Mouse (Mus musculus) frontal cortex, postnatal 10 days (tissue): ENCODE data around the gene 1700025C18Rik.

Source experiments
- DNase-seq, 2 experiments: peaks; one replicate each; pipeline ENCODE4 v3.0.0; 2022; ENCODE audit warnings: low spot score in 2 of 2, mixed read lengths in 1 of 2

The 1700025C18Rik gene

DNA sequence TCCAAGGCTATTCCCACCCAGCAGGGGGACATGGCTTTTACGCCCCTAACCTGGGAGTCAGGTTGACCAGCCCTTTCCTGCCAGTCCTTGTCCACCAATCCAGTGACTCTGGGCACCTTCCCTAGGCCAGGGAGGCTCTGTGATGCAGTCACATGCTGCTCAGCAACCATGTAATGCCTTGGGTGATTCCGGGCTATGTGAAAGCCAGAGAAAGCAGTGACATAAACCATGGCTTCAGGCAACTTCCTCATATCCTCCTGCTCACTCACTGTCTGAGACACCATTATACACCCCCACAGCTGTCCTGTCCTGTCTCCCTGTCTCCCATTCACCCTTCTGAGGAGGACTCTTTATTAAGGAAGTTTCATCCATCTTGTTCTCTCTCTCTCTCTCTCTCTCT lies at the start of gene 1700025C18Rik:
Gene 1700025C18Rik (minus strand): TSS at position 101 of the 400 bp plus-strand sequence.
- no peak for DNase-seq

DNA sequence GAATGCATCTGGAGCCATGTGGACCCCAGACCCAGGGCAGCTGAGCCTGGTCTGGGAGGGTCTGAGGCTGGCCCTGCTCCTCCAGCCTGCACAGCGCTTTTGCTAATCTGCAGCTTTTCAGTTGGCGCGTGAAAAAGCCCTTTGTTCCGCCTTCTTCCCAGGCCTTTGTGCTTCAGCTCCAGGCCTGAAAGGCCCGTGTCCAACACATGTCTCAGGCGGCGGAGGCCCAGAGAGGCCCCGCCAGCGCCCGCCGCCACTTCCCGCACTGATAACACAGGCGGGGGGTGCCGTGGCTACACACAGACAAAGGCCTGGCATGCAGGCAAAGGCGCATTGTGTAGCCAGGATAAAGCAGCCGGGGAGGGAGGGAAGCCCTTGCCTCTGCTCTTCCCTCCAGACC lies 45.5 kb upstream of the 1700025C18Rik start:
- DNase-seq: no peak

DNA sequence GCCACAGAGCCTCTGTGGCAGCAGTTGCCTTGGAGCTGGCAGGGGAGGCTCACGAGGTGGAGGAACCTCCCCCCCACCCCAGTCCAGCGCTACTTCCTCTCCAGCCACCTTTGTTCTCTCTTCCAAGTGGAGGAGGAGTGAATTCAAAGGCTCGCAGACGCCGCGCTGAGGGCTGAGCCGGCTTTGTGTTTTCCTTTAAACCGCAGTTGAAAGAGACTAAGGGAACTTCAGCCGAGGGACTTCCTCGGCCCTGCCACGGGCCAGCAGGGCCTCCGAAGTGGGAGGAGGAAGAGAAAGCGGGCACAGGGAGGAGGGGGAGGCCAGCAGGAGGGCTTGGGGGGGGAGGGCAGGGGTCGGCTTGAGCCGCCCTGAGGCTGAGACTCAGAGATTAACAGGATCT lies 43.0 kb upstream of the 1700025C18Rik start:
- DNase-seq: no peak

DNA sequence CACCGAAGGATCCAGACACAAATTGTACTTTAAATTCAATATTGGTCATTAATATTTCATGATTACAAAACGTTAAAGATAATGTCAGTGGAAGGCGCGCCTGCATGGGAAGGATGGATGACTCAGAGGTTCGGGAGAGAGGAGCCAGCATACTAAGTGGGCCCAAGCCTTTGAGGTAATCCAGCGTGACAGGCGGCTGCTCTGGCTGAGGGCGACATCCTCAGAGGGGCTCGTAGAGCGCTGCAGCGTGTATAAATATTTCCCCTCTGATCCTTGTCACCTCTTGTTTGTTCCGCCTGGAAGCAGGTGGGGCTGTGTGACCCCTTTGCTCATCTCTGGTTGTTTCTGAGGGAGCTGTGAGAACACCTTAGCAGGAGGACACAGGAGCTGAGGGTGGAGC lies 40.9 kb upstream of the 1700025C18Rik start:
- DNase-seq: no peak

DNA sequence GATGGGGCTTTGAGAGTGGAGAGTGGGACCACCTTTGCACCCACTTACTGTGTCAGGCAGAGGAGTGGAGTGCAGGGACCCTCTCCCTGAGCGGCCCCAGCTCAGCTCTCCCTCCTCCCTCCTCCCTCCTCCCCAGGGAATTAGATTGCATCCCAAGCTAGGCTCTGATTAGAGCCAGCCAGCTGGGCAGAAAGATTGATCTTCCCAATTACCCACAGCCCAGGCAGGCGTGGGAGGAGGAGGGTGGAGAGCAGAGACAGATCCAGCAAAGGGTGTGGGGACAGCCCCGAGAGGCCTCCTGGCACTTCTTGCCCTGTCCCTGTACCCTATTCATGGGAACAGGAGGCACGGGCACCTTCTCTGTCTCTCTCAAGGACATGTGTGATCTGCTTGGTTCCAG lies 38.6 kb upstream of the 1700025C18Rik start:
- no peak for DNase-seq

DNA sequence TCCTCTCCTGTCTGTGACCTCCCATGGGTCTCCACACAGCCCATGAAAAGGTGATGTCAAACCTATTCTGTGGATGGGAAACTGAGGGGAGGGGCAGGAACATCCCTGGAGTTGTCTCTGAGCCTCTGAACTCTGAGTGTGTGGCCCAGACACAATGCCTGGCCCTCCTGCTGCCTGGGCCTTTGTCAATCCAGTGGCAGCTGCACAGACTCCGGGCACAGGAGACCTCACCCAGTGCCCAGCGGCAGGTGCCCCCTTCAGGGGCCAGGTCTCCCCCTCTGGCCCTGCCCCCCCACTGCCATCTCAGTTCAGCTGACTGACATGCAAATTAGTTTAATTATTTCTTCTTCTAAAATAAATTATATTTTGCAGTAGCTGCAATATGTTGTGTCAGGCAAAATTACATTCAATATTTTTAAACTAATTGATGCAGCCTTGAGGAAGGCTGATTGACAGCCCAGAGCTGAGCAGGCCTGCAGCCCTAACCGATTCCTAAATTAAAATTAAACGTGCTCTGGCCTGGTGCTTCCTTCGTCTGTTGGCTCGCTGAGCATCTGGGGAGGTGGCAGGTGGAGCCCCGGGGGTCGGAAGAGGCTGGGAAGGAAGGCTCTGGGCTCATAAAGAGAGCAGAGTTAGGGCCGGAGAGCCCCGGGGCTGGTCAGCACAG lies 36.5 kb upstream of the 1700025C18Rik start:
- no peak for DNase-seq

DNA sequence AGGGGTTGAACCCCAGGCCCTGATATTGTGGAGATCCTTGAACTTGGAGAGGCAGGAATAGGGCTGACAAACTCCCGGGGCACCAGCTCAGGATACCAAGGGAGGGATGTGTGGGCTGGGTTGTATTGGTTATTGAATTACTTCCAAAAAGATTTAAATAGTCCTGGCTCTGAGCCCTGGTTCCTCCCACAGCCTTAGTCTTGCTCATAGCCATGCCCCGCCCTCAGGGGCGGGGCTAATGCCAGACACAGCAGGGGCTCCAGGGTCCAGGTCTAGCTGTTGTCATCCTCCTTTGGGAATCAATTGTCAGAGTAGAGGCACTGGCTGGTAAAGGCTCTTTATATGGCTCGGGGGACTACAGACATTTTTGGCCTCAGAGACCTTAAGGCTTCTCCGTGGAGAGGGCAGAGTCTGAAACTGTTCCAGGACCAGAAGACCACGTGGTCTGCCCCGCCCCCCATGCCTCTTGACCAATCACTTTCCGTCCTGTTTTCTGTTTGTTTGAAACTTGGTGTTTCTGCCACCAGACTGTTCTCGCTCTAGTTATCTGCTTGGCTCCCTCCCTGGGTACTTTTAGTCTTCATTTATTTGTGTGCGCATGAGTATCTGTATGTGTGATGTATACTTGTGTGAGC lies 30.8 kb upstream of the 1700025C18Rik start:
- DNase-seq: peak in 1 of 2 experiments; percentile 42

DNA sequence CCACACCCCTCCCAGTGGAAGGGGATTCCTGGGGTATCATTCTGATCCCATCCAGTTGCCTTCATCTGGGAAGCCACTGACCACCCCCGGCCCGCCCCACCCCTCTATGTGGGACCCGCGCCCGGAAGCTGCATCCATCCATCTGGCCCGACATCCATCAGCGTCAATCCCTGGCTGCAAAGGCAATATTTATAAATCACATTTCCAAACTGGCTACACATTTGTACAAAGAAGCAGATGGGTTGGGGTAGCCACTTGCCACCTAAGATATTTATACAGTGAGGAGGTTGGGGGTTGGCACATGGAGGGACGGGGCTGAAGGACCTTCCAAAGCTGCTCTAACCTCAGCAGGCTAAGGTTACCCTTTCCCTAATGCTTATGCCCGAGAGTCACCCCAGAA lies 30.2 kb upstream of the 1700025C18Rik start:
- DNase-seq: no peak

DNA sequence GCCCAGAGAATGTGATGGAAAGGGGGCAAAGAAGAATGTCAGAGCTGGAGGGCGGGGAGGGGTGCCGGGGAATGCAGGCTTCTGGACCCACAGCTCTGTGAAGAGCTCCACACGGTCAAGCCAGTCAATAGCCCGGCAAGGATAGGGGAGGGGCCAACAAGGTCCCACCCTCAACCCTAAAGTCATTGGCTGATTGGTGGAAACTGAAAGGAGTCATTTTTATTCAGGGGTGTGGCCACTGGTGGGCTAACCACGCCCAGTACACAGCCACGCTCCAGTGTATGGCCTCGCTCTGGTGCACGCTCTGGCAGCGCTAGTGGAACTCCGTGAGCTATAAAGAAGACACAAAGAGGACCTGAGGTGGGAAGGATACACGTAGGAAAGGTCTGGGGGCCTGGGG lies 23.2 kb upstream of the 1700025C18Rik start:
- no peak for DNase-seq

DNA sequence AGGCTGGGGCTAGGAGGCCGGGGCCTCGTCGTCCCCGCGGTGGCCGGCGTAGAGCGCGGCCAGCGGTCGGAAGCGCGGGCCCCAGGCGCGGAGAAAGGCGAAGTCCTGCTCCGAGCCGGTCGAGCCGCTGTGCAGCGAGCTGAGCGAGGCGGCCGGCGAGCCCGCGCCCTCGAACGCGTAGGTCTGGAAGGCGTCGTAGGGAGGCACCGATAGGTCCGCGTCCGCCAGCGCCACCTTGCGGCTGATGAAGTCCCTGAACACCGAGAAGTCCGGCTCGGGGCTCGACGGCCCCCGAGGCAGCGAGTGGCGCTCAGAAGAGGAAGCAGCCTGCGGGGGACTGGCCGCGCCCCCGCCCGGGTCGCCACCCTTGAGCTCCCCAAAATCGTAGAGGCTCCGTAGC lies 21.6 kb upstream of the 1700025C18Rik start:
- DNase-seq: peak in 1 of 2 experiments; percentile 68

DNA sequence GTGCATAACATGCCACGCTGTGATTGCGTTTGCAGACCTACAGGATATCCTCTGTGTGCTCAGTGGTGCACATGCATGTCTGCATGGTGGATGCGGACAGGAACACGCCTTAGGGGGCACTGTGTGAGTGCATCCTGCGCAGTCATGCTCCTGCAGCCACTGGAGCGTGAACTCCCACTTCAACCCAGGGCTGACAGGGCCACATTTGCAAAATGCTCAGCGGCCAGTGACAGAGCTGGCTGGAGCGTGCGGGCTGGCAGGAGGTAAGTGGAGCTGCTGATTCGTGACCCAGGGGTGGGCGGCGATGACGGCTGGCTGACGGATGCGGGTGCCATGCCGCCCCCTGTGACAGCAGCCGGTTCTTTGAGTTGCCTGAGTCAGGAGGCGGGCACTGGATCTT lies 16.0 kb upstream of the 1700025C18Rik start:
- DNase-seq: no peak

DNA sequence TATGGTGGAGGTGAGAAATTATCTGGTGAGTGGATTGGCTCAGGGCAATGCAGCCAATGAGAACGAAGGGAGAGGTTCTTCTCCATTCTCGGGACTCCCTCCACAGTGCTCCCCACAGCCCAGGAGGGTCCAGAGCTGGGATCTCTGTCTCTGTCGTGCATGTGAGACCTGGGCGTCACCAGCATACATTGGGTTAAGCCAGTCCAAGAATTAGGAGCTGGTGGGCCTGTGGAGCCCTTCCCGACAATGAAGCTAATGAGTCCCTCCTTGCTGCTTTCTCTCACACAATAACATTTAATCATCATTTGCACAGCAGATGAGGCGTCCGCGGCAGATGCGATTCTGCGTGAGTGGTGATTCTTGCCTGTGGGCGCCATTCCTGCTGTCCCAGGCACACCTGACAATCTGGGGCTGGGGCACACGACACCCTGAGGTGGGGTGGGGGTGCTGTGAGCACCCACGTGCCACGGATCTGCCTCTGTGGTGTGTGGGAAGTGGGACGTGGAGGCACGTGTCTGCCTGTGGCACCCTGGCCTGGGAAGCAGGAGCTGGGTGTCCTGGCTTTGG lies 15.0 kb upstream of the 1700025C18Rik start:
- DNase-seq: no peak

DNA sequence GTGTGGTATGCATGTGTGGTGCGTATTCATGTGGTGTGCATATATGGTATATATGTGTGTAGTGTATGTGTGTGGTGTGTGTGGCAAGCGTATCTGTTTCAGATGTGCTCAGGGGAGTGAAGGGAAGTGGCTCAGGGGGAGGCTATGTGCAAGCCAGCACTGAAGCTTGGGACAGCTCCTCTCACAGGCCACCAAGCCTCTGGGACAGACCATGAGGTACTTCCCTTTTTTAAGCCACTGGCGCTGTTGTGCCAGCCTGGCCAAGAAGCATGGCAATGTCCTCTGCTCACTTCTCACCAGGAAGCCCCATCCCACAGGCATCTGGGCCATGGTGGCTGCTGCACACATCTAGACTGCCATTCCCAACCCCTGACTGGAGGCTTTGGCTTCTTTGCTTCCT lies 12.4 kb upstream of the 1700025C18Rik start:
- DNase-seq: no peak

DNA sequence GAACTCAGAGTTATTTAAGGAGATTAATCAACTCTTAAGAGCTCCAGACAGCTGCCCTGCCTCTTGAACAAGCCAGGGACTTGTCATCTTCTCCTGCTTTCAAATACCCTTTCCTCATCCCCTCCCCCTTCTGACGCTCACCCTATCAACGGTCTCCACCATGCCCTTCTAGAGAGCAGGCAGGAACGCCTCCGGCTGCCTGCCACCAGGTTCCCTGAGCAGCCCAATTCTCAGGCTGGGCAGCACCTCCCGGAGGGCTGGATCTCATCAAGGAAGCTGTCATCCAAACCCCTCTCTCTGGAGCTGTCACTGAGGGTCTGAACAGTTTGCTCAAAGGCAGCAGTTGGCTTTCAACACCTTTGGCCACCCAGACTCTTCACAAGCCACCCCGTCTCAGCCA lies 10.2 kb upstream of the 1700025C18Rik start:
- DNase-seq: no peak

DNA sequence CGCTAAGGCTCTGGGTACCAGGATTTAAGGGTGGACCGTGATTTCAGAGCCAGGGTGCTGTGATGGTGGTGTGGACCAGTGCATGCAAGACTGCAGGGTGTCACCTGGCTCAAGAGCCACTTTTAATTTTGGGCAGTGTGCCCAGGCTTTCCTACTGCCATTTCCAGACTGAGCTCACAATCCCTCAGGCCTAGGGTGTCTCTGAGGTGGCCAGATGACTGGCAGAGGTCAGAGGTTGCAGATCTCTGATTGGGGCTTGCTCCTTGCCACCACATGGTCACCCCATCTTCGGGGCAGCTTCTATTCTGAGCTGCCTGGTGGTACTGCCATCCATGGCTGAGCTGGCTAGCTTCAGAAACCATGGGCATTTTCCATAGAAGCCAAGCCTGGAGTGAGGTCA lies 8.3 kb upstream of the 1700025C18Rik start:
- no peak for DNase-seq

DNA sequence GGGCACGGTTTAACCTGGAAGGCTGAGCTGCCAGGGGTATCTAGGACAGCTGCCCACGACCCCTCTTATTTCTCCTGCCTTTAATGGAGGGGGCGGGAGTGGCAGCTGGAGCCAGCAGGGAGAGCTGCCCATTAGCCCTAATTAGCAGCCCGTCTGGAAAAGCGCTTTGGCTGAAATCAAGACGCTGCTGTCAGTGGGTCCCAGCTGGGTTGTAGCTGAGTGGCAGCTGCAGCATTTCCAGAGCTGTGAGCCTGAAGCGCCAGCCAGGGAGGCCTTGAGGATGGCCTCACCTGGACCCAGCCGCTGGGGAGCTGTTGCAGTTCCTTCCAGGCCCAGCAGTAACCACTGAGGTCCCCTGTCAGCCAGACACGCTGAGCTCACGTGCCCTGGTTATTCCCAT lies 5.8 kb upstream of the 1700025C18Rik start:
- DNase-seq: no peak

DNA sequence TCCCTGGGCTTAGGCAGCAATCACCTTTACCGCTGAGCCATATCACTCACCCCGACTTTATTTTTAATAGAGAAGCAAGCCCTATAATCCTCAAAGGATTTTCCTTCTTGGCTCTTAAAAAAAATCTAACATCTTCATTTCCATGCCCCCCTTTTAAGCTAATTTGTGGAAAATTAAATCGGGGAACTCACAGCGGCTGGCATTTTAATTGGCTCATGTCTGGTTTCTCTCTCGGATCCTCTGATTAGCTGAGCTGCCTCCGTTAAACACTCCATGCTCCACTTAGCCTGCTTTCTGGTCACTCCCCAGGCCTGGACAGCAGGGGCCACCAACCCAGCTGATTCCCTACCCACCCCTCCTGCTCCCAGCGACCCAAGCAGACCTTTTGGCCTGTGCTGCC lies 1.8 kb upstream of the 1700025C18Rik start:
- DNase-seq: no peak

DNA sequence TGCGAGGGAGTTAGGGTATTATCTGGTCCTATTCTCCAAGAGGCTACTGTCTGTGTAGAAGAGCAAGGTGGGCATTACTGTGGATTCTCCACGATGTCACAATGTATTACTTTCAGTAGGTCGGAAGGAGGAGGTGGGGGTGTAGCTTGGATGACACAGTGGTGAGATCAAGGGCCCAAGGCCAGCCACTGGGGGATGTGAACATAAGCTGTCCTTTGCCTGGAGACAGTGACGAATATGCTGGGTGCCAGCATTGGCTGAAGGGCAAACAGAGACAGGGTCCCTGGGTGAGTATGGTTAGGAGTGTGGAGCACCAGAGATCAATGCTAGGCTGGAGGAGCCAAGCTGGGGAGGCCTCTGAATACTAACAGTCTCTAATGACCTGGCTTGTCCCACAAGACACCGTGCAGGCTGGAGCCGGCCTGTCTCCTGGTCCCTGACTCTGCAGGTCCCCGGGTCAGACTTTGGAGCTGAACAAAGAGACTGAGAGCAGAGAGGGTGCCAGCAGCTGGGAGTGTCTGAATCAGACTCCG lies 949 bp upstream of the 1700025C18Rik start:
- no peak for DNase-seq

DNA sequence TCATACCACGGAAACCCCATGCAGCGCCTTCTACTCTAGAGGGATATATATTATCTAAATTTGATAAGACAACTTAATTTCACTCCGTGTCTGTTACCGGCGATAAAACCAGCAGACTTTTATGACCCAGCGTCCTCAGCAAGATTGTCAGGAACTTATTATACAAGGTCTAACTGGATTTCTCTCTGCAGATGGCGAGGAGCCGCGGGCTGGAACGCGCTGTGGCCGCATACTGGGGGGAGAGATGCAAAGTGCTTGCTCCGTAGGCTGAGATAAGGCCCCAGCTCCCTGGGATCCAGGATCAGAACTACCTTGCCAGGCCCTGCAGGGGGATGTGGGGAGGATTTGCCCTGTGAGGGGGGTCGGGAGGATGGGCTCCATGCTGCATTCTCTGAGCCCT lies 1.1 kb downstream of the 1700025C18Rik start:
- no peak for DNase-seq

DNA sequence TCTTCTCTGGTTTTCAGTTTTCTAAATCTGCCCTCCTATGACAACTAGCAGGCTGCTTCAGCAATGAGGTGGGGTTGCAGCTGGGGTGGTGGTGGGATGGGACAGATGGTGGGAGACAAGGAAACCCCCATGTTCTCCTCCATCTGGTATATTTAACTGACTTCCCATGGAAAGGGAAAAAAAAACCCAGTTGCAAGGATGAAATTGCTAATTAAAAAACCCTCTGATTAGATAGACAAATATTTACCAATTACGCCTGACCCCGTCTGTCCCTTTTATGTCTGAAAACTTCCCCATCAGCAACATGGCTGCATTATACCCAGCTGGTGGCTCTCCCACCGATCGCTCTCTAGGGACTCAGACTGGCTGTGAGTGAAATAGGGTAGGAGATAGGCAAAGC lies 3.9 kb downstream of the 1700025C18Rik start:
- no peak for DNase-seq

DNA sequence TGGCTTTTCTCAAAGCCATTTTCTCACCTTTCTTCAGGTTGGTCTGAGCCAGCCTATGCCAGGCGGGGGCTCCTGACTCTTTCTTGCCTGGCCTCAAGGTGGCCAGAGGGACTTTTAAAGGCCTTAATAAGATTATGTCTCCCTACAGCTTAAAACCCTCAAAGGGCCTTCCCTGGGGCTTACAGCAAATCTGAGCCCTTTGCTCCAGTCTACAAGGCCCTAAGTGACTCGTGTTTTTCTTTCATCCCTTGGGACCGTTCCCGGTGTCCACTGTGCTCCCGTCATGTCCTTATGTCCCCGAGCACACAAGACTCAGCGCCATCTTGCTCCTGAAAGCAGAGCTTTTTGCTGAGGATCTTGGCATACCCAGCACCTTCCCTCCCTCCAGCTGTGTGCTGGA lies 9.3 kb downstream of the 1700025C18Rik start:
- DNase-seq: no peak

DNA sequence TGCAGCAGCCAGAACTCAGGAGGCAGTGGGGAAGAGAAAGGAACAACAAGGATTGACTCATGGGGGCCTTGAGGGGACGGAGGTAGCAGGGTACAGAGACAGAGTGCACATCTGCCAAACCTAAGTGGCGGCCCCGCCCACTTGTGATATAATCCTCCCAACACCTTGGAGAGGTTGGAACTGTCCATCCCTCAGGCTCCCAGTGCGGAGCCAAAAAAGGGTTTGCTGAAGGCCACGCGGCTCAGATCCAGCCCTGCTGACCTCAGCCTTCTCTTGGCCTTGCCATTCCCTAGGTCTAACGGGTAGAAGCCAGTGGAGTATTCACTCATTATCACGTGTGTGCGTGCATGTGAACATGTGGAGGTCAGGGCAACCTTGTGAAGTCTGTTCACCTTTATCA lies 9.9 kb downstream of the 1700025C18Rik start:
- DNase-seq: no peak

DNA sequence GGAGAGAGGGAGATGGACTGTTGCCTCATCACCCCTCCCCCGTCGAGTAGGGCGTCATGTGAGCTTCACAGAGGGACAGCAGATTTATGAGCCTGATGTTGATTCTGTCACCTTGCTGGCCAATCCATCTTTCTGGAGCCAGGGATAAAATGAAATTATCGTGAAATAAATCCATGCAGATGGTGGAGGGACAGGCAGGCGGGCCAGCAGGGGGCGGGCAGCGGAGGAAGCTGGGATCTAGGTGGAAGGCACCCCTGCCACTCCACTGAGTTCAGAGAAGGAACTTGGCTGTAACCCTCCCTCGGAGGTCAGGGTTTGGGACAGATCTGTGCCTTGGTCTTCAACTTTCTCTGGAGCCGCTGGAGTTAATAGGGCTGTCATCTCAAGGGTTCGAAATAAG lies 11.9 kb downstream of the 1700025C18Rik start:
- DNase-seq: no peak
